Mouse (Mus musculus) ES-Bruce4 (cell line): ENCODE results near the gene Gpr61.

Experiments used
- CTCF ChIP-seq: IDR thresholded peaks from one replicate; pipeline ENCODE4 v1.8.1; 2011; ENCODE audit warnings: low read depth, low read length
- POLR2A ChIP-seq: IDR thresholded peaks from one replicate; pipeline ENCODE4 v1.8.1; 2011; ENCODE audit warnings: low read length; ENCODE audit not compliant: insufficient read depth

GRCm38 (mm10) chr3:108124131-108124530 is 30.6 kb downstream of the Gpr61 start:
- TF ChIP-seq CTCF, result no peak
- TF ChIP-seq POLR2A, result no peak
